Mouse (Mus musculus): ENCODE measurements at regions not wholly inside any gene's neighbourhood (a gene's known extent, or its start where the extent isn't known, plus 50 kb on each side); places are given as distances from the start of the nearest gene placed in this dataset.

GRCm38 (mm10) chr10:66814565-66815201 lies 281.2 kb upstream of the Jmjd1c start:
- H3K4me1 ChIP-seq (ENCODE audit: control insufficient read depth, insufficient read depth, low read length) = 0 out of 2 replicates have a peak, but pooled peaks cover 2% of the 10 kb centered on the region
- no peak overlapping the region for H3K27ac ChIP-seq (ENCODE audit: insufficient read depth, low read length)
- peak; percentile 68; the same call in 1 of the 2 replicates for TF ChIP-seq CTCF (IDR thresholded peaks at IDR 0.05; ENCODE audit: borderline replicate concordance, insufficient read depth, low read length)
- TF ChIP-seq POLR2A (IDR thresholded peaks at IDR 0.05; ENCODE audit: low read depth, low read length) = no peak
- H3K4me3 ChIP-seq (ENCODE audit: insufficient read depth, low read length) = no peak overlapping the region

GRCm38 (mm10) chr10:66815951-66816350 lies 280.0 kb upstream of the Jmjd1c start:
- H3K4me3 ChIP-seq (ENCODE audit: insufficient read depth, low read length) = no peak overlapping the region
- TF ChIP-seq CTCF (IDR thresholded peaks at IDR 0.05; ENCODE audit: borderline replicate concordance, insufficient read depth, low read length) (no peak), POLR2A (IDR thresholded peaks at IDR 0.05; ENCODE audit: low read depth, low read length) (no peak)
- 0 out of 2 replicates have a peak, but pooled peaks cover 2% of the 10 kb centered on the region for H3K4me1 ChIP-seq (ENCODE audit: control insufficient read depth, insufficient read depth, low read length)
- no peak overlapping the region for H3K27ac ChIP-seq (ENCODE audit: insufficient read depth, low read length)

- TF ChIP-seq POLR2A (IDR thresholded peaks at IDR 0.05; ENCODE audit: low read depth, low read length) (no peak), CTCF (IDR thresholded peaks at IDR 0.05; ENCODE audit: borderline replicate concordance, insufficient read depth, low read length) (no peak)
- Histone ChIP-seq H3K4me1 (ENCODE audit: control insufficient read depth, insufficient read depth, low read length) (0 out of 2 replicates have a peak, but pooled peaks cover 2% of the 10 kb centered on the region), H3K27ac (ENCODE audit: insufficient read depth, low read length) (no peak overlapping the region), H3K4me3 (ENCODE audit: insufficient read depth, low read length) (no peak overlapping the region)
Measured at GRCm38 (mm10) chr10:66816776-66817175, 279.1 kb upstream of the Jmjd1c start.

GRCm38 (mm10) chr10:66817876-66818275 lies 278.0 kb upstream of the Jmjd1c start:
- Histone ChIP-seq H3K27ac (ENCODE audit: insufficient read depth, low read length) (no peak overlapping the region), H3K4me1 (ENCODE audit: control insufficient read depth, insufficient read depth, low read length) (0 out of 2 replicates have a peak, but pooled peaks cover 2% of the 10 kb centered on the region), H3K4me3 (ENCODE audit: insufficient read depth, low read length) (no peak overlapping the region)
- TF ChIP-seq POLR2A (IDR thresholded peaks at IDR 0.05; ENCODE audit: low read depth, low read length) (no peak), CTCF (IDR thresholded peaks at IDR 0.05; ENCODE audit: borderline replicate concordance, insufficient read depth, low read length) (no peak)

GRCm38 (mm10) chr10:66819517-66819916 lies 276.4 kb upstream of the Jmjd1c start:
- no peak overlapping the region for H3K27ac ChIP-seq (ENCODE audit: insufficient read depth, low read length)
- no peak for TF ChIP-seq CTCF (IDR thresholded peaks at IDR 0.05; ENCODE audit: borderline replicate concordance, insufficient read depth, low read length)
- TF ChIP-seq POLR2A (IDR thresholded peaks at IDR 0.05; ENCODE audit: low read depth, low read length) = no peak
- H3K4me1 ChIP-seq (ENCODE audit: control insufficient read depth, insufficient read depth, low read length) = no peaks in the 10 kb centered on the region
- H3K4me3 ChIP-seq (ENCODE audit: insufficient read depth, low read length) = no peak overlapping the region

GRCm38 (mm10) chr10:66825737-66826136 lies 270.2 kb upstream of the Jmjd1c start:
- H3K4me1 ChIP-seq (ENCODE audit: control insufficient read depth, insufficient read depth, low read length) = no peaks in the 10 kb centered on the region
- TF ChIP-seq POLR2A (IDR thresholded peaks at IDR 0.05; ENCODE audit: low read depth, low read length) (no peak), CTCF (IDR thresholded peaks at IDR 0.05; ENCODE audit: borderline replicate concordance, insufficient read depth, low read length) (no peak)
- no peak overlapping the region for H3K4me3 ChIP-seq (ENCODE audit: insufficient read depth, low read length)
- no peak overlapping the region for H3K27ac ChIP-seq (ENCODE audit: insufficient read depth, low read length)

- H3K4me3 ChIP-seq (ENCODE audit: insufficient read depth, low read length) = no peak overlapping the region
- H3K27ac ChIP-seq (ENCODE audit: insufficient read depth, low read length) = no peak overlapping the region
- TF ChIP-seq POLR2A (IDR thresholded peaks at IDR 0.05; ENCODE audit: low read depth, low read length) (no peak), CTCF (IDR thresholded peaks at IDR 0.05; ENCODE audit: borderline replicate concordance, insufficient read depth, low read length) (no peak)
- no peaks in the 10 kb centered on the region for H3K4me1 ChIP-seq (ENCODE audit: control insufficient read depth, insufficient read depth, low read length)
Measured at GRCm38 (mm10) chr10:66826327-66826726, 269.6 kb upstream of the Jmjd1c start.

GRCm38 (mm10) chr10:66834974-66835373 lies 261.0 kb upstream of the Jmjd1c start:
- Histone ChIP-seq H3K4me3 (ENCODE audit: insufficient read depth, low read length) (no peak overlapping the region), H3K27ac (ENCODE audit: insufficient read depth, low read length) (no peak overlapping the region), H3K4me1 (ENCODE audit: control insufficient read depth, insufficient read depth, low read length) (no peaks in the 10 kb centered on the region)
- no peak for TF ChIP-seq CTCF (IDR thresholded peaks at IDR 0.05; ENCODE audit: borderline replicate concordance, insufficient read depth, low read length)
- no peak for TF ChIP-seq POLR2A (IDR thresholded peaks at IDR 0.05; ENCODE audit: low read depth, low read length)

- no peaks in the 10 kb centered on the region; the same call in 1 of the 2 replicates for H3K4me1 ChIP-seq (ENCODE audit: control insufficient read depth, insufficient read depth, low read length)
- TF ChIP-seq POLR2A (IDR thresholded peaks at IDR 0.05; ENCODE audit: low read depth, low read length) = no peak
- no peak for TF ChIP-seq CTCF (IDR thresholded peaks at IDR 0.05; ENCODE audit: borderline replicate concordance, insufficient read depth, low read length)
- H3K4me3 ChIP-seq (ENCODE audit: insufficient read depth, low read length) = no peak overlapping the region
- no peak overlapping the region for H3K27ac ChIP-seq (ENCODE audit: insufficient read depth, low read length)
Measured at GRCm38 (mm10) chr10:66839058-66839457, 256.9 kb upstream of the Jmjd1c start.

- H3K4me3 ChIP-seq (ENCODE audit: insufficient read depth, low read length) = no peak overlapping the region
- H3K27ac ChIP-seq (ENCODE audit: insufficient read depth, low read length) = no peak overlapping the region
- TF ChIP-seq POLR2A (IDR thresholded peaks at IDR 0.05; ENCODE audit: low read depth, low read length) (no peak), CTCF (IDR thresholded peaks at IDR 0.05; ENCODE audit: borderline replicate concordance, insufficient read depth, low read length) (no peak)
- no peaks in the 10 kb centered on the region; the same call in 1 of the 2 replicates for H3K4me1 ChIP-seq (ENCODE audit: control insufficient read depth, insufficient read depth, low read length)
Measured at GRCm38 (mm10) chr10:66843258-66843657, 252.7 kb upstream of the Jmjd1c start.
